ENCODE assay signal across 16 mouse cellular contexts in genomic region chr19:10799155-10799554, GRCm38 (mm10). TPM values are rescaled to one million over a fixed set of nuclear protein-coding genes. Genes with fewer than 3 reads are reported as not detected.
"Had no signal": no experiment of that assay in that cellular context is flagged by ENCODE, and none has a peak within 500 bp of the region (broad histone marks: within the 10 kb centered on the region; RNA-seq: fewer than 3 reads in every experiment).

No protein-coding gene starts in this region.

- H3K9ac ChIP-seq: liver, embryonic 12.5 days; lung, embryonic 14.5 days; neural tube, embryonic 13.5 days had no signal

- ATAC-seq: liver, embryonic 12.5 days; midbrain, embryonic 16.5 days had no signal

- H3K9me3 ChIP-seq: limb, embryonic 10.5 days; liver, embryonic 12.5 days; midbrain, embryonic 10.5 days; neural tube, embryonic 13.5 days had no signal

- H3K4me2 ChIP-seq: liver, embryonic 12.5 days; lung, embryonic 14.5 days; neural tube, embryonic 13.5 days had no signal

- H3K27ac ChIP-seq: limb, embryonic 10.5 days; liver, embryonic 12.5 days; midbrain, embryonic 10.5 days; neural tube, embryonic 13.5 days had no signal

- H3K4me3 ChIP-seq: limb, embryonic 10.5 days; liver, embryonic 12.5 days; midbrain, embryonic 10.5 days; neural tube, embryonic 13.5 days had no signal

- H3K4me1 ChIP-seq: liver, embryonic 12.5 days; midbrain, embryonic 10.5 days; neural tube, embryonic 13.5 days had no signal

- H3K27me3 ChIP-seq: liver, embryonic 12.5 days; neural tube, embryonic 13.5 days had no signal

- H3K36me3 ChIP-seq: limb, embryonic 10.5 days; liver, embryonic 12.5 days; midbrain, embryonic 10.5 days; neural tube, embryonic 13.5 days had no signal

- DNase-seq: kidney, adult 11 months; kidney, adult 9 months; kidney, postnatal 10 days; kidney, postnatal 4 days; lung, embryonic 14.5 days; lung, postnatal 10 days; lung, postnatal 4 days; retina, postnatal 1 day; right cerebral cortex, postnatal 14 days; thymus, adult 18-20 months; thymus, postnatal 14 days had no signal

RNA-seq across cellular contexts. Expression of gene Cd6, which starts 30.7 kb away (rescaled TPM):
- polyA plus RNA-seq: limb, embryonic 10.5 days; liver, embryonic 12.5 days; midbrain, embryonic 10.5 days; midbrain, embryonic 16.5 days; neural tube, embryonic 13.5 days had no signal
